Mouse (Mus musculus) megakaryocyte, adult 5-6 weeks (primary cell): ENCODE measurements around the gene Prkg1. TPM values are rescaled to one million over a fixed set of nuclear protein-coding genes. Genes with fewer than 3 reads are reported as not detected.
A peak's percentile ranks its signal among the peaks of the same experiment; 100 is the strongest.

Source experiments
- ATAC-seq: 2 replicates; pipeline ENCODE4 v1.8.0; 2016; ENCODE audit warnings: mild to moderate bottlenecking, inconsistent platforms; ENCODE audit not compliant: poor library complexity, severe bottlenecking
- total RNA-seq, 2 experiments: library from RNA; stranded (forward) in 1 of 2; stranded (reverse) in 1 of 2; fragments of 153-499, 151-499 nt in 1 of 2; fragments of 221-1000, 200-1000 nt in 1 of 2; gene quantifications; 2 replicates each; pipeline versions ENCODE4 v1.2.3 to v1.2.4; 2015 to 2017

The Prkg1 gene
- 0.05 and 0.11 TPM in 2 replicates for total RNA-seq (2015)
- 0.11 and 0.12 TPM in 2 replicates for total RNA-seq (2017)

- ATAC-seq: peak; percentile 31; the same call in 1 of the 2 replicates
Measured at GRCm38 (mm10) chr19:31764801-31765340, at the start of gene Prkg1. Gene Prkg1, minus strand, starts transcription at chr19:31765033.

- ATAC-seq: no peak
Measured at GRCm38 (mm10) chr19:31813087-31813486, 48.3 kb upstream of the Prkg1 start.

GRCm38 (mm10) chr19:31811371-31811770, 46.5 kb upstream of the Prkg1 start:
- no peak for ATAC-seq

GRCm38 (mm10) chr19:31805391-31805790, 40.6 kb upstream of the Prkg1 start:
- no peak for ATAC-seq

- no peak for ATAC-seq
Measured at GRCm38 (mm10) chr19:31795485-31796046, 30.7 kb upstream of the Prkg1 start.

GRCm38 (mm10) chr19:31791724-31792123, 26.9 kb upstream of the Prkg1 start:
- no peak for ATAC-seq

DNA sequence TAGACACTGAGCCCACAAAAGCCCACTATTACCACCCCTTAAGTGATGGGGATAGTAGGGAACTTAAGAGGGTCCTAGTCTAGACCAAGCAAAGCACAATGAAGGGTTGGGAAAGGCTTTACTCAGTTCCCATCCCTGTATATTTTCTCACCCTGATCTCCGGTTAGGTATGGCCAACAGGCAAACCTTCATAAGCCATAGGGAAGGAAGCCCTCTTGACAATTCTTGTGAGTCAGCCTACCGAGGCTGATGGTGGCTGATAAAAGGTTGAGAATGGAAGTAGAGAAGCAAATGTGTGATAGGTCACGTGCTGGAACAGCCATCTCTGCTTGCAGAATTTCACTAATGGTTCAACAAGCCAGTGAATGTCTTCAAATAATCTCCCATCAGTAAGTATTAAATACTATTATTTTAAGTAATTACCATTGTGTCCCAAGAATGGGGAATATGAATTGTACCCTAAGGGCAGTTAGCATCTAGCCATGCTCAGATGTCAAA, 16.7 kb upstream of the Prkg1 start:
- ATAC-seq: no peak

DNA sequence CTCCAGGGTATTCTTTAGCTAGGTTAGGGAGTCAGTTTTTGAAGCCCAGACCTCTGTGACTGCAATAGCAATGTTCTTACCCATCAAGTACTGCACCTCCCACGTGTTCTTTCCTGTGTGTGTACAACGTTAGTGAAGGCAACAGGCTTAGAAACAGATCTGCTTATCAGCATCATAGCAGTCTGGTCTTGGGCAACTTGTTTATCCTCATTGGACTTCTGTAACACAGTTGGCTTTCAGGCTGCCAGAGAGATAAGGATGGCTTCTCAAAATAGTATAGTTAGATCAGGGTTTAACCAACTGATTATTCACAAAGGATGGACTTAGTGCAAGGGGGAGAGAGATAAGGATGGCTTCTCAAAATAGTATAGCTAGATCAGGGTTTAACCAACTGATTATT, 16.2 kb upstream of the Prkg1 start:
- peak; percentile 64 for ATAC-seq

DNA sequence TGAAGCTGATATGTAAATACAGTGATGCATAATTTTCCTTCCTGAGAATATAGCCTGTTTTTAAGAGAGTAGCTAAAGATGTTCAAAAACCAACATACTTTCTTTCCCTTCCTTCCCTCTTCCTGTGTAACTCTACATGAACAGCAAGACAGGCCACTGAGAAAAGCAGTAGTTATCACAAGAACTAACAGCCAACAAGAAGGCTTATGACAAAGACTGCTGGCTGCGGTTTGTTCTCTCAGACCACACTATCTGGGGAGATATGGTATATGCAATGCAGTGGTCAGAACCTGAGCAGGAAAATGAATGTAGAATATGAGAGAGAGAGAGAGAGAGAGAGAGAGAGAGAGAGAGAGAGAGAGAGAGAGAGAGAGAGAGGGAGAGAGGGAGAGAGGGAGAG, 15.4 kb upstream of the Prkg1 start:
- ATAC-seq: peak; percentile 47

DNA sequence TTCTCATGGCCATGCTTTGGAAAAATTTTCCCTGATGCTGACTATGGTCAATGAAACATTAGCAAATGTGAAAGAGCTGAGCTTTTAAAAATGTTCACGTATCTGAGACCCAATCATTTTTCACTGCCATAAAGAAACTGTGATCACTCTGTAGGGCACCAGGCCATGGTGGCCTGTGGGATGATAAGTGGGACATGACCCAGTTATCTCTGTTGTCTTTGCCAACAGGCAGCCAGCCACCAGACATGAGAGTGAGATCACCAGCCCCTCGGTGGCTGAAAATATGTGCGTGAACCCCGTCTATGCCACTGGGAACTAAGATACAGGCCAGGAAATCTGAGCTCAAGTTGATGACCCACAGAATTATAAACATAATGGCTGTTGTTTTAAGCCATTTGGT, 14.2 kb upstream of the Prkg1 start:
- ATAC-seq: no peak

DNA sequence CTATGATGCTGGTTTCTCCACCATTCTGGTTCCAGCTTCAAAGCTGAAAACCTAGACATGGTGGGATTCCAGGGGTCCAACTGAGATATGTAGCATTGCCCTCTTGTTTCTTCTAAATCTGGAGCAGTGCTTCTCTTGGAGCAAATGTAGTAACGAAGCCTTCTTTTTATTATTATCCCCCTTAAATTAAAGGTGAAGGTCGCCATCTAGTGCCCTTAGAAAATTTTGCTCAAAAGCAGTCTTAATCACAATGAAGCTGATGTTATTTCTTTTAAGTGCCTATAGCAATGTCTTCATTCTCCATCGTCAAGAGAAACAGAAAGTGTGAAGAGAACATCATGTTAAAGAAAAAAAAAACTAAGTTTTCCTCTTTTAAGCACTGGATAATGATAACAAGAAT, 2.2 kb upstream of the Prkg1 start:
- ATAC-seq: no peak

DNA sequence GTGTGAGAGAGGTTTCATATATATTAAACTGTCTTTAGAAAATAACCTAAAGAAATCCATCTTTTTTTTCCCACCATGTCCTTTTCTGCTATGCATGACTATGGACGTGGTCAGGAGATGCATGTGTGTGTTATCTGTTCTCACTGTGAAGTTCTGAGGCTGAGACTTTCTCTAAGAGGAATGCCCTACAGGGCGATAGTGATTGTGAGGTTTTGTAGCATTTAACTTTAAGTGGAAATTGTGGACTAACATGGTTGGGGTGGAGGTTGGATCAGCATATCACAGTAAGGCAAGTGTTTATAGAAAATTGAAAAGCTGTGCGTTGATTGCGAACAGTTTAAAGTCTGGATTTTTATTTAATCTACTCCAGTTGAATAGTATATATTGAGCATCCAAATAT, 618 bp upstream of the Prkg1 start:
- no peak for ATAC-seq

GRCm38 (mm10) chr19:31763951-31764800, 657 bp downstream of the Prkg1 start:
- peak; percentile 71 for ATAC-seq

GRCm38 (mm10) chr19:31763246-31763821, 1.5 kb downstream of the Prkg1 start:
- no peak for ATAC-seq

DNA sequence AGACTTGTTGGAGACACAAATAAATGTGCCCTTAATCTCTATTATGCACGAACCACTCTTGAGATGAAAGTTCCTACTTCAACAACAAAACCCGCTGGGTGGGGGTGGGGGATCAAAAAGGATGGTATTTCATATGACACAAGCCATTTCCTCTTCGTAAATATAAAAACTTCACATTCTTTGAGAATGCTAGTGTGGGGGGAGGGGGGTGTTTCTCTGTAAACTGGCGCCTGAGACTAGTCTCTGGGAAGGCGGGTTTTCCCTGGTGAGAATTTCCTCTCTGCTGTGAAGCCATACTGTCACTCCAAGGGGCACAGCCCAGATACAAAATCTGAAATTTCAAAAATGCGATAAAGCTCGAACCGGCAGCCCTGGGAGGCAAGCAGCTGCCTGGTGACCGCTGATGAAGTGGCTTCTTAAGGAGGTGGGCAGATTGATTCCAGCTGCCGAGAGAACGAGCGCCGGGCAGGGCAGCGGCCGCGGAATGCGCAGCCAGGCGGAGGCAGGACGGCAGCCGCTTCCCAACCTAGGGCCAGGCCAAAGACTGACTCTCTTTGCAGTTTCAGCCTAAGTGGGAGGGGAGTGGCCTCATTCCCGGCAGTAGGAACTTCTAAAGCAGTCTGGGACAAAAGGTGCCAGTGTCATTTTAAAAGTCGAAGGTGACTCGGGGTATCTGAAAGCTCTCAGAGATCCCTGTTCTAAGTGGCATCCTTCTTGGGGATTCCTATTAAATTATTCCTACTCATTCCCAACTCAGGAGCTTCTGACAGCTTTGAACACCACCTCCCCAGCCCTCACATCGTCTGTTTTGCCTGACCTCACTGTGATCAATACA, 2.2 kb downstream of the Prkg1 start:
- no peak for ATAC-seq

- ATAC-seq: no peak
Measured at GRCm38 (mm10) chr19:31759855-31760254, 5.0 kb downstream of the Prkg1 start.

GRCm38 (mm10) chr19:31755929-31756792, 8.7 kb downstream of the Prkg1 start:
- ATAC-seq: peak; percentile 78

DNA sequence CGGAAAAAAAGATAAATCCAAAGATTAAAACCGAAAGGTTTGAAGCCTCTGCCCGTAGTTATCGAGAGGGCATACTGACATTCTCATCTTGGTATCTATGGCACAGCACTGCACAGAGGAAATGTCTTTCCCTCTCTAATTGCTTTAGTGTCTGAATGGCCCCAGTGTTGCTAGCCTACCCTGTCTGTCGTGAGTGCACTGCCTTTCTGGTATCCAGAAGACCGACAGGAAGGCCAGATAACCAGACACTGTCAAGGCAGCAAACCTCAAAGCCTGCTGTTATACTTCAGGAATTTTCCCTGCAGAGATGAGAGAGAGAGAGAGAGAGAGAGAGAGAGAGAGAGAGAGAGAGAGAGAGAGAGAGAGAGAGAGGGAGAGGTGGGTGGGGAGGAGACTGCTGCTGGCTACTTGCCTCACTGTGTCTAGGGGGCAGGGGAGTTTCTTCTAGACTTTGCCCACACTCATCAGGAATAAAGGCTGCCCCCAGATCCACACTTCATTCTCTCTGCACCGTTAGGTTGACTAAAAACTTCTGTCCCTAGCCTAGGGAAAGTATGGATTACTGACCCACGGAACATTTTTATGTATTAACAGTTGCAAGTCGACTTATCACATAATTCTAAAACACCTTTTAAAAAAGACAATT, 10.1 kb downstream of the Prkg1 start:
- no peak for ATAC-seq

DNA sequence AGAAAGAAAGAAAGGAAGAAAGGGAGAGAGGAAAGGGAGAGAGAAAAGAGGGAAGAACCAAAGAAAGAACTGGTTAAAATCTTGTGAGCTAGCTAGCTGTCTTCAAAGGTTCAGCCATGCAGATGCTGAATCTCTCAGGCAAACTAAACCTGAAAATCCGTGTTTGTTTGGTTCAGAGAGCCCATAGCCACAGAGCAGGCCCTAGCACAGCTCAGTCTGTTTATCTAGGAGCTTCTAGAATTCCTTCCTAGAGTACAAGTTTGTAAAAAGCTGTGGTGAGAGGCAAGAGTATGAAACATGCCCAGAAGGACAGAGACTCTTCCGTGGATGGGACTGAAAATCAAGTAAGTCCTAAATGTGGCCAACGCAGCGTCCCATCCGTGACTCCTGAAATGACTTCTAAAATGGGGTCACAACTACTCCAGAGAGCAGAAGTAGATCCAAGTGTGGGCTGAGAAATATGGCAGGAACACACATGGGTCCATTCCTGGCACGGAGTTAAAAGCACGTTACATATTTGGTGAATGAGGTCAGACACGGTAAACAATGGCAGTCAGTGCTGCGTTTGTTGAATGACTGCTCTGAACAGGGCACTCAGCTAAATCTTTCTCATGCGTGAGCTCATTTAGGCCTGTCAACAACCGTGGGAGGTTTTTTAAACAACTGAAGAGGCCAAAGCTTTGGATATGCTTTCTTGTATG, 13.7 kb downstream of the Prkg1 start:
- ATAC-seq: no peak
